Mouse (Mus musculus) heart, postnatal 4 days (tissue): ENCODE measurements around the gene Boll. TPM values are rescaled to one million over a fixed set of nuclear protein-coding genes. Genes with fewer than 3 reads are reported as not detected.

ENCODE experiments used
- DNase-seq: peaks from one replicate; pipeline ENCODE4 v3.0.0; 2021
- total RNA-seq, 2 experiments: library from RNA; stranded (reverse); gene quantifications; 2 replicates each; pipeline ENCODE4 v1.2.3; 2021

Boll gene
- total RNA-seq, 2 experiments from 2014 or later: 0.36 TPM; not detected in 1

- no peak for DNase-seq
Observed at GRCm38 (mm10) chr1:55205808-55206327, 157.4 kb downstream of the Boll start.

GRCm38 (mm10) chr1:55201850-55202752 lies 161.2 kb downstream of the Boll start:
- peak; percentile 70 for DNase-seq

DNA sequence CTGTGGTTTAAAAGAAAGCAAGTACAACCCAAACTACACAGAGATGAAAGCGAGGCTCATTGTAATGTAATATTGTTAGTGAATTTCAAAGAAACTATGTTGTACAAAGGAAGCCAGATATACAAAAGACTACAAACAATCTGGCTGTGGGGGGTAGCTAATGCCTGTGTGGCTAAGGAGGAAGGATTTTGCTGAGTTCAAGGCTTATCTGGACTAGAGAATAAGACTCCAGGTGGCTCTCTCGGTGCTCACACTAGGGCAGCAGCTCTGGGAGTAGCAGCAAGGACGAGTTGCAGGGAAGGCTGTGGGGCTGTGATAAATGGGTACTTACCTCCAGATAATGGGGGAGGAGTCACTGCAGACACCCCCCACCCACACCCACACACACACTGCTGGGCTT lies 164.6 kb downstream of the Boll start:
- DNase-seq: no peak

Other genes starting within 250 kb of the Boll start
- 10 to 100 TPM; 45.8 to 48.8 TPM for gene Mob4, start 232.2 kb downstream of the Boll start, total RNA-seq
- gene Rftn2, start 136.7 kb downstream of the Boll start, total RNA-seq: 10 to 100 TPM; 13.7 to 15.0 TPM
- gene Mars2, start 126.3 kb downstream of the Boll start, total RNA-seq: 1 to 10 TPM; 5.1 to 5.5 TPM
- gene Plcl1, start 42.5 kb upstream of the Boll start, total RNA-seq: 1 to 10 TPM; 4.4 TPM